Mouse (Mus musculus): Measurements from ENCODE around the gene Gm13101. TPM values are rescaled to one million over a fixed set of nuclear protein-coding genes. Genes with fewer than 3 reads are reported as not detected.
"Not testable (repeated sequence)": the region's sequence is repeated elsewhere in the genome, so short reads cannot be mapped to it uniquely, and the experiment has no call there.

Gene Gm13101
- not detected in 2 replicates for polyA plus RNA-seq (2015; fragmentation: Nextera tagmentation; extraction: Ambion mirVana)

DNA sequence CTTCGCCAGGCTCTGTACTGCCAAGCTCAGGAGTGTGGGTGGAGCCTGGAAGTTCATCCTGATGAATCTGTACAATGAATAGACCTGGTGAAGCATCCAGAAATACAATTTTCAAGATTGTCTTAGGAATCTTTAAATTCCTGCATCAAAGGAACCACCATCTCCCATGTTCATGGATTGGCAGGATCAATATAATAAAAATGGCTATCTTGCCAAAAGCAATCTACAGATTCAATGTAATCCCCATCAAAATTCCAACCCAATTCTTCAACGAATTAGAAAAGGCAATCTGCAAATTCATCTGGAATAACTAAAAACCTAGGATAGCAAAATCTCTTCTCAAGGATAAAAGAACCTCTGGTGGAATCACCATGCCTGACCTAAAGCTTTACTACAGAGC is at the start of gene Gm13101:
Gm13101 (minus strand) TSS at position 101 of the 400 bp plus-strand sequence.
- WGBS: 59% methylated on average over 2 of the region's 2 CpGs
- H3K9me3 ChIP-seq, H3K4me1 ChIP-seq: not testable (repeated sequence)

DNA sequence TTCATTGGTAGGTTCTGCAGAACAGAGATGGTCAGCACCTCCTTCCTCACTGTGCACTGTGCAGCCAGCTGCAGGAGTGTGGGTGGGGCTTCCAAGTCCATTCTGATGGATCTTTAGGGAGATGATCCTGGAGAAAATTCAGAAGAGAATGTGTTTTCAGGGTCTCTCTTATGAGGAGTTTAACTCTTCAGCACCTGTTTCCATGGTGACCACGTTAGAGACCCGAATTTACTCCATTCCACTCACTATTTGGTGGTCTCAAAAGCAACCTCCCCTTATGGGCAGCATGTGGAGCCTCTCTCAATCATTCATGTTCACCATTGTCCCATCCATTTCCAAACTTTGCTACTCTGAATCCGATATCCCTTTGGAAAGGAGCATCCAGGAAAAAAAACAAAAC is 27.5 kb upstream of the Gm13101 start, which contains the start of gene Pramef17:
Pramef17 (minus strand) TSS at position 101 of the 400 bp plus-strand sequence.
- H3K27me3 ChIP-seq (replicated peaks); H3K4me2 ChIP-seq; H3K27ac ChIP-seq; ATAC-seq (replicated peaks); H3K9me3 ChIP-seq; H3K9ac ChIP-seq; H3K4me1 ChIP-seq; H3K4me3 ChIP-seq; H3K36me3 ChIP-seq (replicated peaks): not testable (repeated sequence)
- 63% methylated on average over 3 of the region's 3 CpGs for WGBS

More for the DNA sequence above, at the start of gene Gm13101:
- not testable (repeated sequence) for H3K27me3 ChIP-seq (replicated peaks); H3K27ac ChIP-seq; ATAC-seq (replicated peaks); H3K4me3 ChIP-seq; H3K36me3 ChIP-seq (replicated peaks); H3K4me2 ChIP-seq; H3K9ac ChIP-seq

DNA sequence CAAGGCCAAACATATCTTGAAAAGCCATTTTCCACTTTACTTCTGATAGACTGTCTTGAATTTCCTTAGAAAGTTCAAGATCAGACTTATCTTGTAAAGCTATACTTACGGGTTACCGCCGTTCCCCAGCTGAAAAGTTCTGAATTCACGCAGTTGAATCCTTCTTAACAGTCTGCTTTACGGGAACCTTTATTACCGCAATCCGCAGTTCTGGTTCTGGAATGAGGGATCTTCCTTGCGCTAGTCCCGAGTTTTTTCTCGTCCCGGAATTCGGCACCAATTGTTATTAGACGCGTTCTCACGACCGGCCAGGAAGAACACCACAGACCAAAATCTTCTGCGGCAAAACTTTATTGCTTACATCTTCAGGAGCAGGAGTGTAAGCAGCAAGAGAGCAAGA is 21.4 kb upstream of the Gm13101 start:
- not testable (repeated sequence) for ATAC-seq (replicated peaks); H3K9ac ChIP-seq; H3K36me3 ChIP-seq (replicated peaks); H3K27ac ChIP-seq; H3K4me1 ChIP-seq; H3K4me3 ChIP-seq; H3K27me3 ChIP-seq (replicated peaks); H3K9me3 ChIP-seq; H3K4me2 ChIP-seq
- 94% methylated on average over 17 of the region's 17 CpGs for WGBS

DNA sequence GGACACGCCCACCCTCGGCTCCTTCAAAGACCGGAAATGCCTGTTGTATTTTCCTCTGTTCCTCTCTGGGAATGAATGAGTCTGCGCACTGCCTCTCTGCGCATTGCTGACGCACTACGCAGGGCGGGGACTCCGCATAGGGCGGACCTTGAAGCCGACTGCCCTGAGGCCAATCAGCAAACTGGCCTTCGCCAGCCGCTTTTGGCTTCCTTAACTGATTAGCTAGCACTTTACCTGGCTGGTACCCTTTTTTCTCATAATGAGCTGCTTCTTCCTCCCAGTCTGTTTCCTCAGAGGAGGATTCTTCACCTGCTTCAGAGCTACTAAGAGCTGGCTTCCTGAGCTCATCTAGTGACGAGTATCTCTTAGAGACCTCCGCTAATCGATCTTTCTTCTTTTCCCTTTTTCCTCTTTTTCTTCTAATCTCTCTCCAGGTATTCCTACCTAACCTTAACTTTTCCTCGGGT is 20.8 kb upstream of the Gm13101 start:
- not testable (repeated sequence) for H3K4me1 ChIP-seq; H3K4me2 ChIP-seq; H3K36me3 ChIP-seq (replicated peaks); H3K27ac ChIP-seq; H3K27me3 ChIP-seq (replicated peaks); ATAC-seq (replicated peaks); H3K9me3 ChIP-seq; H3K4me3 ChIP-seq; H3K9ac ChIP-seq
- 96% methylated on average over 12 of the region's 17 CpGs for WGBS

DNA sequence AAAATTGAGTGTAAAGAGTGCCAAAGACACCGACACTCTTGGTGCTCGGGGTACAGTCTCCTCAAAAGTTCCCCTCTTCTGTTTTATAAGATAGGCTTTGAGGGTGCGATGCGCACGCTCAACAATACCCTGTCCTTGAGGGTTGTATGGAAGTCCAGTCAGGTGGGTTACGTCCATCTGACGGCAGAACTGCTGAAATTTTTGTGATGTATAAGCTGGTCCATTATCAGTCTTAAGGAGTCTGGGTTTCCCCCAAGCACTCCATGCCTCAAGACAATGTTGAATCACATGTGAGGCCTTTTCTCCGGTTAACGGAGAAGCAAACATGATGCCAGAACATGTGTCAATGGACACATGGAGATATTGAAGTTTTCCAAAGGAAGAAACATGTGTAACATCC is 19.0 kb upstream of the Gm13101 start:
- ATAC-seq (replicated peaks); H3K4me3 ChIP-seq; H3K36me3 ChIP-seq (replicated peaks); H3K4me2 ChIP-seq; H3K27me3 ChIP-seq (replicated peaks); H3K4me1 ChIP-seq; H3K27ac ChIP-seq; H3K9ac ChIP-seq; H3K9me3 ChIP-seq: not testable (repeated sequence)
- 97% methylated on average over 4 of the region's 9 CpGs for WGBS

DNA sequence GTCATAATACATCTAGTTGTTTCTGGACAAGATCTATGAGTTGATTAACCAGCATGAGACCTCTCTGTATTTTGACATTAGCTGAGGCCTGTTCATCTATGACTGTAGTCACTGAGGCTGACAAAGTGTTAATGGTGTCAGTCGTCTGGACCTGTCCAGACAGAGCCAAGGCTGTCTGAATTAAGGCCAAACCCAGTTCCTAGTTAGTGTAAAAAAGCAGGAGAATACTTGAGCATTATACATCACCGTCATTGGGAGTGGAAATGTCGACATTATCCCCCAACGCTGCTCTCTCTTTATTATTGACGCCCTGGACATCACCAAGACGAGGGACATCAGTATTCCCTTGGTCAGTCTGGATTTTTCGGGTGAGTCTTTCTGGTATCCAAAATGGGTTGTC is 18.4 kb upstream of the Gm13101 start:
- H3K9ac ChIP-seq; H3K36me3 ChIP-seq (replicated peaks); H3K4me3 ChIP-seq; H3K27ac ChIP-seq; H3K4me2 ChIP-seq; ATAC-seq (replicated peaks); H3K4me1 ChIP-seq; H3K27me3 ChIP-seq (replicated peaks); H3K9me3 ChIP-seq: not testable (repeated sequence)
- no CpG with 5 or more reads among the region's 7 CpGs for WGBS

DNA sequence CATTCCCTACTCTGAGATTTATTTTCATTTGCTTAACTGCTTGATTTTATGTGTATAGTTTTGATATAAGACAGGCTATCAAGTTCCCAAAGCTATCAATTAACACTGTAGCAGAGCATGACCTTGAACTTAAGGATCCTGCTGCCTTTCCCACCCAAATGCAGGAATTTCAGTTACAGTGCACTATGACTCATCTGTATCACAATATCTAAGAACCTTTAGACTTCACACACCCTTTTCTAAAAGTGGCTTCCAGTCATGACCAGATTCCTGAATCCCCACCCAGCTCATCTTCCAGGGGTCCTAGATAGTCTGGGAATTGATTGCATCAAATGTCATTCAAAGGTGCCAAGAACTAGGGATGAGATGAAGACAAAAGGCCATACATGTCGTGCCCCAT is 16.7 kb upstream of the Gm13101 start:
- H3K27me3 ChIP-seq (replicated peaks); H3K4me1 ChIP-seq; H3K9me3 ChIP-seq; H3K9ac ChIP-seq; H3K4me2 ChIP-seq; H3K4me3 ChIP-seq; ATAC-seq (replicated peaks); H3K36me3 ChIP-seq (replicated peaks); H3K27ac ChIP-seq: not testable (repeated sequence)
- 60% methylated on average over 1 of the region's 1 CpGs for WGBS

DNA sequence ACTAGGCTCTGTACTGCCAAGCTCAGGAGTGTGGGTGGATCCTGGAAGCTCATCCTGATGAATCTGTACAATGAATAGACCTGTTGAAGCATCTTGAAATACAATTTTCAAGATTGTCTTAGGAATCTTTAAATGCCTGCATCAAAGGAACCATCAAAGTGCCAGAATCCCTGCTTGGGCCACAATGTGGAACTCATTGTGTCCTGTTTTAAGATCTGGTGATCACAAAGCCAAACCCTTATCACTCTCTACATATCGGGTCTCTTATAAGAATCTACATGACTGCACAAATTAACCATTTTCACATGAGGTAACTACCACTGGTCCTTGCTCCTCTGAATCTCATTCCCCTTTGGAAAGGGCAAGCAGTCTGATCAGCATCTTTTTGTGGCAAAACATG is 15.8 kb downstream of the Gm13101 start, which contains the start of gene Pramef25:
Pramef25 (minus strand) TSS at position 101 of the 400 bp plus-strand sequence.
- not testable (repeated sequence) for H3K27ac ChIP-seq; ATAC-seq (replicated peaks); H3K4me3 ChIP-seq; H3K36me3 ChIP-seq (replicated peaks); H3K4me2 ChIP-seq; H3K27me3 ChIP-seq (replicated peaks); H3K4me1 ChIP-seq; H3K9ac ChIP-seq
- 84% methylated on average over 1 of the region's 1 CpGs for WGBS
- peaks cover 13% of the 10 kb centered on the region; the same call in 1 of the 2 replicates for H3K9me3 ChIP-seq

Other genes starting within 250 kb of the Gm13101 start
- not detected in 2 replicates for gene Gm13078, start 247.5 kb downstream of the Gm13101 start, polyA plus RNA-seq (2015; fragmentation: Nextera tagmentation; extraction: Ambion mirVana)
- gene Gm13023, start 177.6 kb downstream of the Gm13101 start, polyA plus RNA-seq (2015; fragmentation: Nextera tagmentation; extraction: Ambion mirVana): not detected in 2 replicates
- gene Gm13084, start 150.9 kb downstream of the Gm13101 start, polyA plus RNA-seq (2015; fragmentation: Nextera tagmentation; extraction: Ambion mirVana): not detected in 2 replicates
- gene Gm13103, start 120.5 kb downstream of the Gm13101 start, polyA plus RNA-seq (2015; fragmentation: Nextera tagmentation; extraction: Ambion mirVana): not detected in 2 replicates
- gene Pramef6, start 66.6 kb downstream of the Gm13101 start, polyA plus RNA-seq (2015; fragmentation: Nextera tagmentation; extraction: Ambion mirVana): not detected in 2 replicates
- not detected in 2 replicates for gene Pramef25, start 15.9 kb downstream of the Gm13101 start, polyA plus RNA-seq (2015; fragmentation: Nextera tagmentation; extraction: Ambion mirVana)
- not detected in 2 replicates for gene Pramef17, start 27.4 kb upstream of the Gm13101 start, polyA plus RNA-seq (2015; fragmentation: Nextera tagmentation; extraction: Ambion mirVana)
- gene Pramel4, start 92.2 kb upstream of the Gm13101 start, polyA plus RNA-seq (2015; fragmentation: Nextera tagmentation; extraction: Ambion mirVana): not detected in 2 replicates
- not detected in 2 replicates for gene Gm13102, start 139.5 kb upstream of the Gm13101 start, polyA plus RNA-seq (2015; fragmentation: Nextera tagmentation; extraction: Ambion mirVana)
- gene Oog3, start 195.7 kb upstream of the Gm13101 start, polyA plus RNA-seq (2015; fragmentation: Nextera tagmentation; extraction: Ambion mirVana): not detected in 2 replicates
- not detected in 2 replicates for gene Oog2, start 223.8 kb upstream of the Gm13101 start, polyA plus RNA-seq (2015; fragmentation: Nextera tagmentation; extraction: Ambion mirVana)
- gene C87977, start 246.4 kb upstream of the Gm13101 start, polyA plus RNA-seq (2015; fragmentation: Nextera tagmentation; extraction: Ambion mirVana): not detected in 2 replicates